Mouse (Mus musculus) T-helper 1 cell (primary cell): ENCODE measurements around the gene Defb23.

Source experiments
- in situ Hi-C: fragments of 300-600 bp; cut with MboI, MseI; formaldehyde crosslinking; loops from one replicate; pipeline ENCODE4 v1.15.1; 2025; ENCODE audit warnings: high pct_unique_total_duplicates

Defb23 gene

GRCm38 (mm10) chr2:152464570-152465150 is at the start of gene Defb23:
Defb23 (minus strand) TSS chr2:152464620.
- in situ Hi-C loops: no loop called here

- in situ Hi-C loops: no loop called here
Observed at GRCm38 (mm10) chr2:152511592-152511991, 47.2 kb upstream of the Defb23 start, which contains the start of gene Defb26. Defb26 (minus strand) TSS chr2:152511692.

GRCm38 (mm10) chr2:152503950-152504349 is 39.5 kb upstream of the Defb23 start:
- in situ Hi-C loops: no loop called here

- in situ Hi-C loops: no loop called here
Observed at GRCm38 (mm10) chr2:152500863-152501229, 36.4 kb upstream of the Defb23 start.

GRCm38 (mm10) chr2:152500204-152500862 is 35.9 kb upstream of the Defb23 start:
- in situ Hi-C loops: no loop called here

- in situ Hi-C loops: no loop called here
Observed at GRCm38 (mm10) chr2:152498020-152498419, 33.6 kb upstream of the Defb23 start.

- in situ Hi-C loops: no loop called here
Observed at GRCm38 (mm10) chr2:152493151-152493550, 28.7 kb upstream of the Defb23 start.

GRCm38 (mm10) chr2:152490038-152490437 is 25.6 kb upstream of the Defb23 start, which contains the start of gene Defb22:
Defb22 (minus strand) TSS chr2:152490138.
- in situ Hi-C loops: no loop called here

- in situ Hi-C loops: no loop called here
Observed at GRCm38 (mm10) chr2:152487024-152487423, 22.6 kb upstream of the Defb23 start.

GRCm38 (mm10) chr2:152481726-152482125 is 17.3 kb upstream of the Defb23 start:
- in situ Hi-C loops: no loop called here

- in situ Hi-C loops: no loop called here
Observed at GRCm38 (mm10) chr2:152480881-152481280, 16.5 kb upstream of the Defb23 start.

- in situ Hi-C loops: no loop called here
Observed at GRCm38 (mm10) chr2:152476763-152477162, 12.3 kb upstream of the Defb23 start, which contains the start of gene Defb20. Defb20 (plus strand) TSS chr2:152477063.

GRCm38 (mm10) chr2:152472434-152472833 is 8.0 kb upstream of the Defb23 start:
- in situ Hi-C loops: no loop called here

- in situ Hi-C loops: no loop called here
Observed at GRCm38 (mm10) chr2:152470973-152471372, 6.6 kb upstream of the Defb23 start.

- in situ Hi-C loops: no loop called here
Observed at GRCm38 (mm10) chr2:152459241-152459640, 5.2 kb downstream of the Defb23 start.

- in situ Hi-C loops: no loop called here
Observed at GRCm38 (mm10) chr2:152452101-152452781, 12.2 kb downstream of the Defb23 start.

- in situ Hi-C loops: no loop called here
Observed at GRCm38 (mm10) chr2:152450241-152450640, 14.2 kb downstream of the Defb23 start.

- in situ Hi-C loops: loop anchor here (5.0 kb wide), 1 partner anchor 105 kb away; no protein-coding TSS in a partner anchor
Observed at GRCm38 (mm10) chr2:152447461-152447860, 17.0 kb downstream of the Defb23 start.

- in situ Hi-C loops: loop anchor here (5.0 kb wide), 1 partner anchor 106 kb away; no protein-coding TSS in a partner anchor
Observed at GRCm38 (mm10) chr2:152446642-152447041, 17.8 kb downstream of the Defb23 start.

- in situ Hi-C loops: no loop called here
Observed at GRCm38 (mm10) chr2:152443281-152443680, 21.1 kb downstream of the Defb23 start.

GRCm38 (mm10) chr2:152442322-152442721 is 22.1 kb downstream of the Defb23 start:
- in situ Hi-C loops: no loop called here

- in situ Hi-C loops: no loop called here
Observed at GRCm38 (mm10) chr2:152439833-152440232, 24.6 kb downstream of the Defb23 start.

- in situ Hi-C loops: no loop called here
Observed at GRCm38 (mm10) chr2:152438963-152439362, 25.5 kb downstream of the Defb23 start.
